Mouse (Mus musculus) embryonic fibroblast, embryonic 13.5 days (primary cell): Measurements from ENCODE around the gene Rrm2. TPM values are rescaled to one million over a fixed set of nuclear protein-coding genes. Genes with fewer than 3 reads are reported as not detected.
"Not testable (repeated sequence)": the region's sequence is repeated elsewhere in the genome, so short reads cannot be mapped to it uniquely, and the experiment has no call there.

Experiments used
- H3K27ac ChIP-seq: 2 replicates; pipeline ENCODE4 v1.5.1; 2012; ENCODE audit warnings: low read length, control low read depth, inconsistent platforms; ENCODE audit not compliant: insufficient read depth
- H3K4me1 ChIP-seq: 2 replicates; pipeline ENCODE4 v1.6.1; 2011; ENCODE audit warnings: low read length; ENCODE audit not compliant: control insufficient read depth, insufficient read depth
- H3K4me3 ChIP-seq: 2 replicates; pipeline ENCODE4 v1.5.1; 2011; ENCODE audit warnings: mild to moderate bottlenecking, control low read depth, low read length; ENCODE audit not compliant: insufficient read depth
- CTCF ChIP-seq: IDR thresholded peaks from 2 replicates; pipeline ENCODE4 v1.5.1; 2011; ENCODE audit warnings: mild to moderate bottlenecking, control low read depth, low read length, moderate library complexity, borderline replicate concordance; ENCODE audit not compliant: insufficient read depth
- POLR2A ChIP-seq: IDR thresholded peaks from 2 replicates; pipeline ENCODE4 v1.6.1; 2011; ENCODE audit warnings: low read depth, mild to moderate bottlenecking, control low read depth, low read length, moderate library complexity
- polyA plus RNA-seq: library from polyadenylated mRNA; stranded (reverse); fragments of >200 nt; gene quantifications from 2 replicates; pipeline ENCODE4 v1.2.4, GENCODE M21; 2011; ENCODE audit warnings: low read depth; ENCODE audit not compliant: missing spikeins, insufficient read length

The Rrm2 gene
- polyA plus RNA-seq, 1 experiment = 106 TPM

DNA sequence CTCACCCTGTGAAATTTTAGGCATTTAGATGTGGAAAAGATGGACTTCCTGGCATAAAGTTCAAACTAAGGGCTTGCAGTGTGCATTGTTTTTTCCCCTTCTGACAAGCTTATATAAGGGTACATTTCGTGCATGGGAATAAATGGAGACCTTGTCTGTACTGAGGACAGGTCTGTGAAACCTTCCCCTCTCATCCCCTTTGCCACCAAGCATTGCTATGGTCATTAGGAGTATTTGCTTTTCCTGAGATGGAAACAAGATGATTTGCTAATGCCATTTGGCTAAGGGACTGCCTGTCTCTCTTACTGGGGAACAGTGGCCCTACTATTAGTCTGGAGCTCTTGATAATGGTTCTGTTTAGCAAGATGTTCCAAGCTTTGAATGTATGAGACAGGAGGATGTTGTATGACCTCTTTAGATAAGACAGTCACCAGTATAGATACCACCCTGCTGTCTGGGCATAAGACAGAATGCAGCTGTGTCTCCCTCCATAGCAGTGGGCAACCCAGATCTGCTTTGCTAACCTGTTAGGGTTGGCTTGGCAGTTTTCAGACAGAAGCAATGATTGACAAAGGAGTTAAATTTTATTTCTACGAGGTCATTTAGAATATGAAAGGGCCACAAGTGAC is 7.3 kb downstream of the Rrm2 start:
- TF ChIP-seq POLR2A (no peak; the same call in 1 of the 2 replicates), CTCF (no peak)
- H3K4me3 ChIP-seq = no peak overlapping the region
- peaks cover 4% of the 10 kb centered on the region; the same call in 1 of the 2 replicates for H3K4me1 ChIP-seq
- H3K27ac ChIP-seq = no peak overlapping the region

DNA sequence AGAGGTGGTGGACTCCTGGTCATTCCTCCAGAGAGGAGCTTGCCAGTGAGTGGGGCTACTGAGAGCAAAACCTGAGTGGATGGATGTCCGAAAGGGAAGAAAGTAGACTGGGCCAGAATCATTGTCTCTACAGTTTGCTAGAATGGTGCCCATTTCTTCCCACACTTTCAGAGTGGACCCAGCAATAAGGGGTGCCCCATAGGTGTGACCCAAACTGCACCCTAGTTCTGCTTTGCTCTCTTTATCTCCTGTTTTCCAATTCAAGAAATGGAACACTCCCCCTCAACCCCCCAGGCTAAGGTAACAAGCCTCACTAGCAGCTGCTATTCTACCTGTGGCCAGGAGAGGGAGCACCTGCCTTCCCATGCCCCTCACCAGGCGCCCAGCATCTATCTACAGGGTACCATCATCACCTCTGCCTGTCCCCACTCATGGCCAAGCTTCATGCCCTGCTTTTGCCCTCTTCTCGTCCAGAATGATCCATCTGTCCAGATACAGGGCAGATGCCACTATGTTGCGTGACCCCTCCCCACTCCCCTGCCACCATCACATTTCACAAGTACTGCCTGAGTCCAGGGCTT is 8.8 kb downstream of the Rrm2 start:
- H3K27ac ChIP-seq = no peak overlapping the region
- no peak overlapping the region for H3K4me3 ChIP-seq
- TF ChIP-seq CTCF (peak; percentile 84), POLR2A (no peak)
- H3K4me1 ChIP-seq = 0 out of 2 replicates have a peak, but pooled peaks cover 2% of the 10 kb centered on the region

DNA sequence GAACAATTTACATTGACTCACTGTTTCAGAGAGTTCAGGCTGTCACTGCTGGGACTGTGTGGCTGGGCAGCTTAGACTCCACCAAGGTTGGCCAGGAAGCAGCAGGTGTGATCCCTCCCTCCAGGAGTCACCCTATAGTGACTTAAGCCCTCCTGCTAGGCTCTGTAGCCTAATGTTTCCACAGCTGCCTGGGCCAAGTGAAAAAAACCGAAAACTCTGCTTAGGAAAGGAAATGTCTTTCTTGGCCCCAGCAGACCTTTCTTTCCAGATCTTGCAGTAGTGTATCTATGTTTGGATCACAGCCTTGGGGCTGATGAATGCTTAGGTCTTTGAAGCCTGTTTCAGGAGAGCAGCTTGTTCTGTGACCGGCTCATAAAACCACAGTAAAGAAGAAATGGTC is 15.4 kb downstream of the Rrm2 start:
- peak overlapping the region; percentile 7; the same call in 1 of the 2 replicates for H3K27ac ChIP-seq
- TF ChIP-seq CTCF = no peak
- TF ChIP-seq POLR2A = no peak
- H3K4me3 ChIP-seq = no peak overlapping the region
- H3K4me1 ChIP-seq = peaks cover 9% of the 10 kb centered on the region

DNA sequence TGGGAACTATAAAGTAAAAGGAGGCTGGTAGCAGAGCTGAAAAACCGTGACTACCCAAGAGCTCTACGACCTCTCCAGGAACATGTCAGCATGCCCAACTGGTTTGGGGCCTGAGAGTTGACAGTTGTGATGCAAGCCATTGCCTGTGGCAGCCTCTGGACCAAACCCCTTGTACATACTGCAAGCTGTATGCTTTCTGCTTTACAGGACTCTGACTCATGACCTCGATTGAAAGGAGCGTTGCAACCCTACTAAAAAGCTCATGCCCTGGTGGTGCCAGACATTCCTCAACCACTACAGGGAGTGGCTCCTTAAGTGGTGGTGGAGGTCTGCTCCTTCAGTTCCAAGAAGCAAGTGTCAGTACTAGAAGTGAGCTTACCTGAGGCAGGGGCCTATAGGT is 15.8 kb downstream of the Rrm2 start:
- Histone ChIP-seq H3K4me3 (no peak overlapping the region), H3K4me1 (peaks cover 9% of the 10 kb centered on the region), H3K27ac (peak overlapping the region; percentile 7; the same call in 1 of the 2 replicates)
- TF ChIP-seq POLR2A = no peak
- no peak for TF ChIP-seq CTCF

DNA sequence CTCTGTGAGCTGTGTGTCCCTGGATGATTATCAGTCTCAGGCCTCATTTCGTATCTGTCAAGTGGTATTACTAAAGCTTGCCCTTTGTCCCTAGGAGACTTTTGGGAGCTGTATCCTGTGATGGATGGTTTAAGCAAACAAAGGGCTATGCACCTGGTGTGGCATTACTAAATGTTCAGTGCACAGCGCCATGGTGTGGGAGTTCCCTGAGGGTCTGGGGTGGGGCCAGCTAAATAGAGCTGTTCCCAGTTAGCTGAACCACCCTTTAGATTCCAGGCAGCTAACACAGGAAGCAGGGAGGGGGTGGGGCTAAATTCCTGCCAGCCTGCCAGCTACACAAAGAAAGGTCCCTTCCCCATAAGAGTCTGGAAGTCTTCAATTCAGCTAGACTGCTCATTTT is 16.3 kb downstream of the Rrm2 start:
- TF ChIP-seq POLR2A = no peak
- no peak for TF ChIP-seq CTCF
- H3K4me3 ChIP-seq = no peak overlapping the region
- H3K27ac ChIP-seq = peak overlapping the region; percentile 7; the same call in 1 of the 2 replicates
- peaks cover 9% of the 10 kb centered on the region for H3K4me1 ChIP-seq

DNA sequence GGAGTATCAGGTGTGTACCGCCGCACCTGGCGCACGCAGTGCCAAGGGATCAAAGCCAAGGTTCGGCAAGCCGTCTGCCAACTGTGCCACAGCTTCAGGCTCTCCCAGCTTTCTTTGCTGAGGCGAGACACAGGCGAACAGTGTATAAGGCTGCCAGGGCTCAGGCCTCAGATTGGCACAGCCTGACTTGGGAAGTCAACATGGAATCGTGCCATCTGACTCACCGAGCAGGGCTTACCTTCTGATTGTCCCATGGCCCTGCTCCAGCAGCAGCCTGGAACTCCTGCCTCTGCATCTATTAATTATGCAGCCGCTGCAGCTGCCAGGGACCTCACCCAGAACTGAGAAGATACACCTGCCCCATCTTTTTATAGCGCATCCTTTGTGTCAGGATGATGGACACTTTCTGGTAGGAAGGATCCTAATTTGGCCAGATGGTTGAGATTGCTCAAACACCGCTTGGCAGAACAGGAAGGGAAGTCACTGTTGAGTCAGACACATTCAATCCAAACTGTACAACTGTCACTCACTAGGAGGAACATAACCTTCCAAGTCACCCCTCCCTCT is 26.9 kb downstream of the Rrm2 start:
- Histone ChIP-seq H3K4me1 (peaks cover 3% of the 10 kb centered on the region), H3K27ac (no peak overlapping the region), H3K4me3 (no peak overlapping the region)
- TF ChIP-seq CTCF (no peak), POLR2A (no peak)

DNA sequence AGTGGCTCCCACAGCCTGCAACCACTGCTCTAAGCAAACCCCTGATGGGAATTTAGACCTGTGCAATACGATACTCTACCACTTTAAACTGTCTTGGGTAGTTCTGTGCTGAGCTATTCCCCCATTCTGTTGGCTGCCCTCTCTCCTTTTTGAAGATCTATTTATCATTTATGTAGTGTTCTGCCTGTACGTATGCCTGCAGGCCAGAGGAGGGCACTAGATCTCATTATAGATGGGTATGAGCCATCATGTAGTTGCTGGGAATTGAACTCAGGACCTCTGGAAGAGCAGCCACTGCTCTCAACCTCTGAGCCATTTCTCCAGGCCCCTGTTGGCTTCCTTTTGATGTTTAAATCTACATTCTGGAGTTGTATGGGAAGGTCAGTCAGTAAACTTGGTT is 28.9 kb downstream of the Rrm2 start:
- Histone ChIP-seq H3K4me1 (peaks cover 3% of the 10 kb centered on the region), H3K27ac (no peak overlapping the region), H3K4me3 (no peak overlapping the region)
- no peak for TF ChIP-seq CTCF
- TF ChIP-seq POLR2A = no peak

DNA sequence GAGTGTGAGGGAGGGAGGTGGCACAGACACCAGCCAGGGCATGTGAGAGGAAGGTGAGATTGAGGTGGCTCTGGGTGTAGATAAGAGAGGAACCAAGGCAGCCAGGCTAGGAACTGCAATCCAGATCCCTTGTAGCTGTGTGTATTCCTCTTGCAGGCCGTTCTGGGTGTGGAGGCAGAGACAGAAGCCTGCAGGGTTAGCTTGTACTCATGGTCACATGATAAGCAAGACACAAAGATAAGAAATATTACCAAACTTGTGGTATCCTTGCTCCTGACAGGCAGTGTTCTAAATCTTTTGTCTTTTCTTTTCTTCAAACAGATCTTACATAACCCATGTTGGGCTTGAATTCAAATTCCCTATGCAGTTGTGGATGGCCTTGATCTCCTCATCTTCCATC is 31.9 kb downstream of the Rrm2 start:
- peaks cover 2% of the 10 kb centered on the region for H3K4me1 ChIP-seq
- H3K27ac ChIP-seq = no peak overlapping the region
- TF ChIP-seq POLR2A (no peak), CTCF (no peak)
- no peak overlapping the region for H3K4me3 ChIP-seq

DNA sequence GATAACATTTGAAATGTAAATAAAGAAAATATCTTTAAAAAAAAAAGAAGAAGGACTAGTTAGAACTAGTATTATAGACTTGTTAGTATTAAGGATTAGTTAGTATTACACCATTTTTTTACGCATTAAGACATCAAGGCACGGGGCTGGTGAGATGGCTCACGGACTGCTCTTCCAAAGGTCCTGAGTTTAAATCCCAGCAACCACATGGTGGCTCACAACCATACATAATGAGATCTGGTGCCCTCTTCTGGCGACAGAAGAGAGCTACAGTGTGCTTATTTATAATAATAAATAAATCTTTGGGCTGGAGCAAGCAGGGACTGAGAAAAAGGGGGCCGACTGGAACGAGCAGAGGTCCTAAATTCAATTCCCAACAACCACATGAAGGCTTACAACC is 33.5 kb downstream of the Rrm2 start:
- not testable (repeated sequence) for H3K4me1 ChIP-seq, H3K4me3 ChIP-seq, H3K27ac ChIP-seq

DNA sequence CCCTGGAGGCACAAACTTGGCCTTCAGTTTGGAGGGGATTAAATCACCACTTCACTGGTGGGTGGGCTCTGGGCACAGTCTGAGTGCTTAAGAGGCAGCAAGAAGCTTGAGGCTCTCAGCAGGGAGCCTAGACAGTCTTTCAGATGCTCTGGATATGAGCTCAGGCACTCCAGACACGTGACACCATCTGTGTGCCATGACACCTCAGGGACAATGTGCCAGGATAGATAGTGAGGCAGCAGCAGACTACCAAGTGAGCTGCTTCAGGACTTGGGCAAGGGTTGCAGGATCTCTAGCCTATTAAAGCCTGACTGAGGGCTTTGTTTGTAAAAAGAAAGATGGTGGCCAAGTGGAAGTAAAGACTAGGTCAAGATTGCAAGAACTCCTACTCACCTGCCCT is 36.3 kb downstream of the Rrm2 start:
- Histone ChIP-seq H3K4me1 (no peaks in the 10 kb centered on the region), H3K4me3 (no peak overlapping the region), H3K27ac (no peak overlapping the region)
- no peak for TF ChIP-seq CTCF
- TF ChIP-seq POLR2A = no peak
